Mouse (Mus musculus): Measurements from ENCODE around the gene Prmt7. TPM values are rescaled to one million over a fixed set of nuclear protein-coding genes. Genes with fewer than 3 reads are reported as not detected.

Gene Prmt7
- total RNA-seq, 1 experiment, result 55.8 TPM

GRCm38 (mm10) chr8:106169017-106169933 is 41.5 kb upstream of the Prmt7 start:
- in situ Hi-C loops (cut with MboI; ENCODE audit: low sequenced_read_pairs in 2 of 2, unreplicated experiment in 2 of 2), result no loop called here
- H3K4me1 ChIP-seq (ENCODE audit: control insufficient read depth in 2 of 2, insufficient read depth in 2 of 2, low read length in 2 of 2, poor library complexity in 1 of 2), result peaks cover 0 to 3% of the 10 kb centered on the region in 2 experiments; a peak in 1 of 4 replicates
- peak; percentile 15 for DNase-seq (ENCODE audit: low read depth, low spot score)

DNA sequence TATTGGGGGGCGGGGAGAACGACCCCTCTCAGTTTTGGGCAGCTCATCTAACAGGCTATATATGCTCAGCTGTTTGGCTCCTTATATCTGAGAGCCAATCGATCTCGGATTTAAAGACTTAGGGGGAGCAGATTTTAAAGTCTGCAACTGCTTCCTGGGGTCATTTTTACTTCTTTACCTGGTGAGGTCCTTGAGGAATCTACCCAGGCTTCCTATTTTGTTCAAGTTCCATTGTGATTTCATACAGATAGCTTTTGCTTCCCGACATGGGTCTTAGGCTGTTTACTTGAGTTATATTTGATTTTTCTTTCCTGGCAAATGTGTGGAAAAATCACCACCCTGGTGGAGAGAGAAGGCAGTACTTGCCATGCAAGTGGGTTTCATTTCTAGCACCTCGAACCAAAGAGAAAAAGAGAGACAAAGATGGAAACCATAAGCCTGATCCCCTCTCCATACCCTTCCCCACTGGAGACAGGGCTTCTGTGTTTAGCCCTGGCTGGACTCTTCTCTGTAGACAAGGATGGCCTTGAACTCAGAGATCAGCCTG is 40.7 kb upstream of the Prmt7 start:
- no peaks in the 10 kb centered on the region for H3K9me3 ChIP-seq (ENCODE audit: control insufficient read depth, insufficient read depth, low read depth, low read length)
- DNase-seq (ENCODE audit: low read depth, low spot score), result no peak
- in situ Hi-C loops (cut with MboI; ENCODE audit: low sequenced_read_pairs in 2 of 2, unreplicated experiment in 2 of 2), result no loop called here
- TF ChIP-seq ZNF384 (IDR thresholded peaks at IDR 0.05; ENCODE audit: low read depth, low read length) (no peak), ZC3H11A (IDR thresholded peaks at IDR 0.05; ENCODE audit: borderline replicate concordance, low read depth, low read length) (no peak), CHD2 (IDR thresholded peaks at IDR 0.05; ENCODE audit: low read depth, low read length) (no peak), HCFC1 (IDR thresholded peaks at IDR 0.05; ENCODE audit: borderline replicate concordance, insufficient read depth, low read length) (no peak), MAFK (IDR thresholded peaks at IDR 0.05; ENCODE audit: insufficient read depth, low read depth, low read length) (no peak)
- peak overlapping the region; percentile 85 to 89 for H3K4me3 ChIP-seq (ENCODE audit: insufficient read depth in 1 of 2, low read depth in 1 of 2, low read length in 2 of 2, poor library complexity in 1 of 2, severe bottlenecking in 1 of 2)
- H3K4me1 ChIP-seq (ENCODE audit: control insufficient read depth in 2 of 2, insufficient read depth in 2 of 2, low read length in 2 of 2, poor library complexity in 1 of 2), result peaks cover 0 to 3% of the 10 kb centered on the region in 2 experiments; a peak in 1 of 4 replicates
- no peaks in the 10 kb centered on the region for H3K36me3 ChIP-seq (ENCODE audit: control insufficient read depth, insufficient read depth, low read length, poor library complexity, severe bottlenecking)
- peak overlapping the region; percentile 51; the same call in 1 of the 2 replicates for H3K9ac ChIP-seq (ENCODE audit: insufficient read depth, low read depth, low read length, poor library complexity, severe bottlenecking)
- H3K27ac ChIP-seq (ENCODE audit: insufficient read depth, low read depth, low read length, poor library complexity, severe bottlenecking), result no peak overlapping the region

More at GRCm38 (mm10) chr8:106169017-106169933, 41.5 kb upstream of the Prmt7 start:
- Histone ChIP-seq H3K27ac (ENCODE audit: insufficient read depth, low read depth, low read length, poor library complexity, severe bottlenecking) (0 out of 2 replicates have a peak overlapping the region, but pooled peaks have one; percentile 26), H3K36me3 (ENCODE audit: control insufficient read depth, insufficient read depth, low read length, poor library complexity, severe bottlenecking) (peaks cover 2% of the 10 kb centered on the region; the same call in 1 of the 2 replicates), H3K4me3 (ENCODE audit: insufficient read depth in 1 of 2, low read depth in 1 of 2, low read length in 2 of 2, poor library complexity in 1 of 2, severe bottlenecking in 1 of 2) (peak overlapping the region; percentile 85 to 89), H3K9ac (ENCODE audit: insufficient read depth, low read depth, low read length, poor library complexity, severe bottlenecking) (peak overlapping the region; percentile 88), H3K9me3 (ENCODE audit: control insufficient read depth, insufficient read depth, low read depth, low read length) (no peaks in the 10 kb centered on the region)
- TF ChIP-seq CHD2 (IDR thresholded peaks at IDR 0.05; ENCODE audit: low read depth, low read length) (no peak), ZC3H11A (IDR thresholded peaks at IDR 0.05; ENCODE audit: borderline replicate concordance, low read depth, low read length) (no peak)

- peaks cover 0 to 3% of the 10 kb centered on the region in 2 experiments; a peak in 1 of 4 replicates for H3K4me1 ChIP-seq (ENCODE audit: control insufficient read depth in 2 of 2, insufficient read depth in 2 of 2, low read length in 2 of 2, poor library complexity in 1 of 2)
- in situ Hi-C loops (cut with MboI; ENCODE audit: low sequenced_read_pairs in 2 of 2, unreplicated experiment in 2 of 2), result no loop called here
- no peak overlapping the region for H3K4me3 ChIP-seq (ENCODE audit: insufficient read depth in 1 of 2, low read depth in 1 of 2, low read length in 2 of 2, poor library complexity in 1 of 2, severe bottlenecking in 1 of 2)
- no peak overlapping the region for H3K27ac ChIP-seq (ENCODE audit: insufficient read depth, low read depth, low read length, poor library complexity, severe bottlenecking)
- no peak overlapping the region for H3K9ac ChIP-seq (ENCODE audit: insufficient read depth, low read depth, low read length, poor library complexity, severe bottlenecking)
- TF ChIP-seq HCFC1 (IDR thresholded peaks at IDR 0.05; ENCODE audit: borderline replicate concordance, insufficient read depth, low read length), result no peak
- TF ChIP-seq ZNF384 (IDR thresholded peaks at IDR 0.05; ENCODE audit: low read depth, low read length), result no peak
- no peak for TF ChIP-seq CHD2 (IDR thresholded peaks at IDR 0.05; ENCODE audit: low read depth, low read length)
- no peak for TF ChIP-seq MAFK (IDR thresholded peaks at IDR 0.05; ENCODE audit: insufficient read depth, low read depth, low read length)
- no peak for TF ChIP-seq ZC3H11A (IDR thresholded peaks at IDR 0.05; ENCODE audit: borderline replicate concordance, low read depth, low read length)
- H3K9me3 ChIP-seq (ENCODE audit: control insufficient read depth, insufficient read depth, low read depth, low read length), result no peaks in the 10 kb centered on the region
- H3K36me3 ChIP-seq (ENCODE audit: control insufficient read depth, insufficient read depth, low read length, poor library complexity, severe bottlenecking), result no peaks in the 10 kb centered on the region
- no peak for DNase-seq (ENCODE audit: low read depth, low spot score)
Measured at GRCm38 (mm10) chr8:106173566-106173965, 37.2 kb upstream of the Prmt7 start.

DNA sequence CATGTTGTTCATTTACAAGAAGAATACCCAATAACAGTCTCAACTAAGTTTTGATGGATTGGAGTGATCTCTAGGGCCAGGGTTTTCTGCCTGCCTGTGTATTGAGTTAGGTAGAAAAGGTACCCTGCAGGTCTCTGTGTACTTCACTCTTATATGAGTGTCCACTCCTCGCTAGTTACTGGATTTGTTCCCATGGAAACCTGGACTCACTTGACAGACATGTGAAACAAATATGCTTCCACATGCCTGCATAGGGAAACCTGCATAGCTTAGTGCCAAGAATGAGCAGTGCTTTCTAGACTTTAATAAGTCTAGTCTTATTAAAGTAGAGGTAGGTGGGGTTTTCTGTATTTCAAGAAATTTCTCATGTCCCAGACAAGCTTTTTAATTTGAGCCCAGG is 33.8 kb upstream of the Prmt7 start:
- in situ Hi-C loops (cut with MboI; ENCODE audit: low sequenced_read_pairs in 2 of 2, unreplicated experiment in 2 of 2), result no loop called here
- no peak for DNase-seq (ENCODE audit: low read depth, low spot score)
- no peak for TF ChIP-seq HCFC1 (IDR thresholded peaks at IDR 0.05; ENCODE audit: borderline replicate concordance, insufficient read depth, low read length)
- no peak for TF ChIP-seq ZNF384 (IDR thresholded peaks at IDR 0.05; ENCODE audit: low read depth, low read length)
- no peak for TF ChIP-seq ZC3H11A (IDR thresholded peaks at IDR 0.05; ENCODE audit: borderline replicate concordance, low read depth, low read length)
- TF ChIP-seq CHD2 (IDR thresholded peaks at IDR 0.05; ENCODE audit: low read depth, low read length), result no peak
- TF ChIP-seq MAFK (IDR thresholded peaks at IDR 0.05; ENCODE audit: insufficient read depth, low read depth, low read length), result no peak
- H3K27ac ChIP-seq (ENCODE audit: insufficient read depth, low read depth, low read length, poor library complexity, severe bottlenecking), result no peak overlapping the region
- H3K9ac ChIP-seq (ENCODE audit: insufficient read depth, low read depth, low read length, poor library complexity, severe bottlenecking), result no peak overlapping the region
- no peaks in the 10 kb centered on the region for H3K4me1 ChIP-seq (ENCODE audit: control insufficient read depth in 2 of 2, insufficient read depth in 2 of 2, low read length in 2 of 2, poor library complexity in 1 of 2)
- no peak overlapping the region for H3K4me3 ChIP-seq (ENCODE audit: insufficient read depth in 1 of 2, low read depth in 1 of 2, low read length in 2 of 2, poor library complexity in 1 of 2, severe bottlenecking in 1 of 2)
- no peaks in the 10 kb centered on the region for H3K9me3 ChIP-seq (ENCODE audit: control insufficient read depth, insufficient read depth, low read depth, low read length)
- peaks cover 4% of the 10 kb centered on the region; the same call in 1 of the 2 replicates for H3K36me3 ChIP-seq (ENCODE audit: control insufficient read depth, insufficient read depth, low read length, poor library complexity, severe bottlenecking)

Data from ES-E14 (cell line).